Mouse (Mus musculus) cerebral cortex, adult 2 months (tissue): ENCODE measurements around the gene Tmem95.

Source experiments
- WGBS: fragments of 180-500 bp; shearing (Covaris S2); methylation state at CpG from one replicate; pipeline ENCODE4 v1.1.7; 2018; 5-methylcytosine and 5-hydroxymethylcytosine counted together

Gene Tmem95

GRCm38 (mm10) chr11:69877878-69878277 lies at the start of gene Tmem95:
TSS of gene Tmem95 (minus strand) at chr11:69878018.
- WGBS, result 80% methylated on average over 11 of the region's 11 CpGs

GRCm38 (mm10) chr11:69927501-69927900 lies 49.7 kb upstream of the Tmem95 start:
- 98% methylated on average over 2 of the region's 2 CpGs for WGBS

- 72% methylated on average over 3 of the region's 3 CpGs for WGBS
These were observed 45.0 kb upstream of the Tmem95 start for GRCm38 (mm10) chr11:69922796-69923195.

GRCm38 (mm10) chr11:69922012-69922756 lies 44.4 kb upstream of the Tmem95 start:
- WGBS, result 3% methylated on average over 12 of the region's 12 CpGs

- under 1% methylated on average over 78 of the region's 78 CpGs for WGBS
These were observed 43.5 kb upstream of the Tmem95 start, which contains the start of gene Eif5a for GRCm38 (mm10) chr11:69921114-69922011. TSS of gene Eif5a (minus strand) at chr11:69921958.

- 1% methylated on average over 64 of the region's 65 CpGs for WGBS
These were observed 42.6 kb upstream of the Tmem95 start for GRCm38 (mm10) chr11:69920266-69921031.

GRCm38 (mm10) chr11:69919661-69920265 lies 41.9 kb upstream of the Tmem95 start:
- under 1% methylated on average over 17 of the region's 17 CpGs for WGBS

- WGBS, result 67% methylated on average over 9 of the region's 9 CpGs
These were observed 41.2 kb upstream of the Tmem95 start for GRCm38 (mm10) chr11:69919053-69919452.

- 78% methylated on average over 5 of the region's 5 CpGs for WGBS
These were observed 40.3 kb upstream of the Tmem95 start for GRCm38 (mm10) chr11:69918118-69918517.

GRCm38 (mm10) chr11:69917379-69917948 lies 39.6 kb upstream of the Tmem95 start:
- WGBS, result 81% methylated on average over 8 of the region's 8 CpGs

- 48% methylated on average over 7 of the region's 7 CpGs for WGBS
These were observed 39.0 kb upstream of the Tmem95 start for GRCm38 (mm10) chr11:69916652-69917378.

- WGBS, result 50% methylated on average over 5 of the region's 5 CpGs
These were observed 38.1 kb upstream of the Tmem95 start for GRCm38 (mm10) chr11:69915667-69916627.

- 32% methylated on average over 9 of the region's 9 CpGs for WGBS
These were observed 37.2 kb upstream of the Tmem95 start for GRCm38 (mm10) chr11:69914917-69915430.

- 1% methylated on average over 17 of the region's 17 CpGs for WGBS
These were observed 36.5 kb upstream of the Tmem95 start for GRCm38 (mm10) chr11:69914372-69914764.

- WGBS, result 2% methylated on average over 61 of the region's 61 CpGs
These were observed 35.9 kb upstream of the Tmem95 start, which contains the start of gene Gps2 for GRCm38 (mm10) chr11:69913554-69914371. TSS of gene Gps2 (plus strand) at chr11:69913888.

- WGBS, result 76% methylated on average over 15 of the region's 15 CpGs
These were observed 35.1 kb upstream of the Tmem95 start for GRCm38 (mm10) chr11:69912716-69913530.

- WGBS, result 88% methylated on average over 6 of the region's 6 CpGs
These were observed 33.9 kb upstream of the Tmem95 start for GRCm38 (mm10) chr11:69911701-69912100.
